Mouse (Mus musculus): Measurements from ENCODE around the gene Alox15. TPM values are rescaled to one million over a fixed set of nuclear protein-coding genes. Genes with fewer than 3 reads are reported as not detected.

The Alox15 gene
- 0.41 TPM for polyA plus RNA-seq (2017; shearing (Covaris generic))

GRCm38 (mm10) chr11:70351868-70352267 is at the start of gene Alox15:
Gene Alox15 (minus strand): TSS chr11:70352031.

GRCm38 (mm10) chr11:70322528-70322927 is 29.3 kb downstream of the Alox15 start, which contains the start of gene Alox12e:
Gene Alox12e (minus strand): TSS chr11:70322628.

Other genes starting within 250 kb of the Alox15 start
- gene Mgl2, start 221.7 kb downstream of the Alox15 start, polyA plus RNA-seq (2017; shearing (Covaris generic)) = not detected
- not detected for gene Clec10a, start 195.8 kb downstream of the Alox15 start, polyA plus RNA-seq (2017; shearing (Covaris generic))
- not detected for gene Slc16a11, start 139.3 kb downstream of the Alox15 start, polyA plus RNA-seq (2017; shearing (Covaris generic))
- gene Slc16a13, start 131.0 kb downstream of the Alox15 start, polyA plus RNA-seq (2017; shearing (Covaris generic)) = 4.2 TPM
- gene Bcl6b, start 122.2 kb downstream of the Alox15 start, polyA plus RNA-seq (2017; shearing (Covaris generic)) = 0.11 TPM
- 189 TPM for gene 0610010K14Rik, start 114.1 kb downstream of the Alox15 start, polyA plus RNA-seq (2017; shearing (Covaris generic))
- 4.1 TPM for gene Gm21988, start 112.2 kb downstream of the Alox15 start, polyA plus RNA-seq (2017; shearing (Covaris generic))
- 325 TPM for gene Rnasek, start 112.2 kb downstream of the Alox15 start, polyA plus RNA-seq (2017; shearing (Covaris generic))
- gene Alox12, start 96.7 kb downstream of the Alox15 start, polyA plus RNA-seq (2017; shearing (Covaris generic)) = 0.12 TPM
- not detected for gene Alox12e, start 29.4 kb downstream of the Alox15 start, polyA plus RNA-seq (2017; shearing (Covaris generic))
- gene Pelp1, start 58.0 kb upstream of the Alox15 start, polyA plus RNA-seq (2017; shearing (Covaris generic)) = 16.2 TPM
- 189 TPM for gene Arrb2, start 80.6 kb upstream of the Alox15 start, polyA plus RNA-seq (2017; shearing (Covaris generic))
- 92.8 TPM for gene Med11, start 99.9 kb upstream of the Alox15 start, polyA plus RNA-seq (2017; shearing (Covaris generic))
- gene Zmynd15, start 107.4 kb upstream of the Alox15 start, polyA plus RNA-seq (2017; shearing (Covaris generic)) = not detected
- 1.0 TPM for gene Cxcl16, start 108.0 kb upstream of the Alox15 start, polyA plus RNA-seq (2017; shearing (Covaris generic))
- gene Tm4sf5, start 153.2 kb upstream of the Alox15 start, polyA plus RNA-seq (2017; shearing (Covaris generic)) = 3.0 TPM
- gene Vmo1, start 162.6 kb upstream of the Alox15 start, polyA plus RNA-seq (2017; shearing (Covaris generic)) = not detected
- gene Gltpd2, start 167.2 kb upstream of the Alox15 start, polyA plus RNA-seq (2017; shearing (Covaris generic)) = not detected
- 416 TPM for gene Psmb6, start 173.3 kb upstream of the Alox15 start, polyA plus RNA-seq (2017; shearing (Covaris generic))
- gene Gm40193, start 180.9 kb upstream of the Alox15 start, polyA plus RNA-seq (2017; shearing (Covaris generic)) = not detected
- gene Pld2, start 188.0 kb upstream of the Alox15 start, polyA plus RNA-seq (2017; shearing (Covaris generic)) = 2.6 TPM
- gene Mink1, start 210.8 kb upstream of the Alox15 start, polyA plus RNA-seq (2017; shearing (Covaris generic)) = 8.6 TPM